Mouse (Mus musculus) lung, postnatal 0 days (tissue): ENCODE results near the gene Igfbpl1. TPM values are rescaled to one million over a fixed set of nuclear protein-coding genes. Genes with fewer than 3 reads are reported as not detected.

Experiments used
- ATAC-seq: fragments of 200-750 bp; cut with Nextera tagmentation; 2 replicates; pipeline ENCODE4 v1.8.0; 2017; ENCODE audit warnings: moderate library complexity
- DNase-seq: peaks from one replicate; pipeline ENCODE4 v3.0.0-alpha.2; 2016; ENCODE audit warnings: low spot score
- H3K27ac ChIP-seq: fragments of 300-500 bp; sonication (generic); 2 replicates; pipeline ENCODE4 v1.5.1; 2014; ENCODE audit warnings: antibody characterized with exemption, mild to moderate bottlenecking, low read length, mixed read lengths
- H3K27me3 ChIP-seq: fragments of 300-500 bp; sonication (generic); replicated peaks from 2 replicates; pipeline ENCODE4 v1.6.1; 2014; ENCODE audit warnings: low read length, mixed read lengths; ENCODE audit not compliant: insufficient read depth
- H3K36me3 ChIP-seq: fragments of 300-500 bp; sonication (generic); 2 replicates; pipeline ENCODE4 v1.6.1; 2014; ENCODE audit warnings: low read length, mixed read lengths; ENCODE audit not compliant: insufficient read depth
- H3K4me1 ChIP-seq: fragments of 300-500 bp; sonication (generic); 2 replicates; pipeline ENCODE4 v1.6.1; 2014; ENCODE audit warnings: antibody characterized with exemption, low read depth, low read length, mixed read lengths; ENCODE audit not compliant: insufficient read depth
- H3K4me2 ChIP-seq: fragments of 300-500 bp; sonication (generic); replicated peaks from 2 replicates; pipeline ENCODE4 v1.6.1; 2014; ENCODE audit warnings: low read depth, mild to moderate bottlenecking, low read length, moderate library complexity, mixed read lengths
- H3K4me3 ChIP-seq: fragments of 300-500 bp; sonication (generic); 2 replicates; pipeline ENCODE4 v1.5.1; 2014; ENCODE audit warnings: low read depth, low read length
- H3K9ac ChIP-seq: fragments of 300-500 bp; sonication (generic); replicated peaks from 2 replicates; pipeline ENCODE4 v1.6.1; 2014; ENCODE audit warnings: low read depth, mild to moderate bottlenecking
- H3K9me3 ChIP-seq: fragments of 300-500 bp; sonication (generic); 2 replicates; pipeline ENCODE4 v1.6.1; 2016; ENCODE audit warnings: low read length, mixed read lengths
- CTCF ChIP-seq: IDR thresholded peaks from 2 replicates; pipeline ENCODE4 v1.5.1; 2016; ENCODE audit warnings: antibody characterized with exemption, mild to moderate bottlenecking
- EP300 ChIP-seq: IDR thresholded peaks from 2 replicates; pipeline ENCODE4 v1.6.1; 2016; ENCODE audit warnings: antibody characterized with exemption, mild to moderate bottlenecking, control low read depth
- WGBS: fragments of 180-500 bp; shearing (Covaris S2); extraction: QIAGEN DNeasy Blood & Tissue Kit; methylation state at CpG from one replicate; pipeline ENCODE4 v1.1.7; 2014; 5-methylcytosine and 5-hydroxymethylcytosine counted together
- polyA plus RNA-seq: library from polyadenylated mRNA; unstranded; fragments of >200 nt; fragmentation: Nextera tagmentation; extraction: Ambion mirVana; gene quantifications from 2 replicates; pipeline ENCODE4 v1.2.1, GENCODE M21; 2015

The Igfbpl1 gene
- polyA plus RNA-seq, 1 experiment from 2014 or later, result not detected

DNA sequence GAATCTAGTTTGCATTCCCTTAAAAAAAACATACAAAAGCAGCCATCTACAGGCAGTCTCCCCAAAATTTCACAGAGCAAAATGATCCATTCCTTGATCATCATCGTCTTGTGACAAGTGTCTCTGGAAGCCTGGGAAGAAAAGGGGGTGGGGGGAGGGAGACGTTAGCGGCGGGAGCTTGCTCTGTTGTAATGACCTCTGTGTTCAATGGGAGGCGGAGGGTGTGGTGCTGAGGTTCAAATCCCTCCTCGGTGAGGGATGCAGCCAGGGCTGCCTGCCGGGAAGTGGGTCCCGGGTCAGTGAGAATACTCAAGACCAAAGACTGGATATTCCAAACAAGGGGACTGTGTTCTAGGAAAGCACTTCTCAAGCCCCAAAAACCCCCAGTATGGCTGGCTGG is 15.5 kb downstream of the Igfbpl1 start:
- Histone ChIP-seq H3K4me1 (no peaks in the 10 kb centered on the region), H3K9ac (no peak overlapping the region), H3K4me3 (no peak overlapping the region), H3K4me2 (no peak overlapping the region), H3K36me3 (no peaks in the 10 kb centered on the region), H3K27ac (no peak overlapping the region), H3K9me3 (no peaks in the 10 kb centered on the region), H3K27me3 (no peaks in the 10 kb centered on the region)
- DNase-seq (no peak), ATAC-seq (no peak)
- 21% methylated on average over 8 of the region's 8 CpGs for WGBS
- TF ChIP-seq EP300, result no peak
- TF ChIP-seq CTCF, result no peak

DNA sequence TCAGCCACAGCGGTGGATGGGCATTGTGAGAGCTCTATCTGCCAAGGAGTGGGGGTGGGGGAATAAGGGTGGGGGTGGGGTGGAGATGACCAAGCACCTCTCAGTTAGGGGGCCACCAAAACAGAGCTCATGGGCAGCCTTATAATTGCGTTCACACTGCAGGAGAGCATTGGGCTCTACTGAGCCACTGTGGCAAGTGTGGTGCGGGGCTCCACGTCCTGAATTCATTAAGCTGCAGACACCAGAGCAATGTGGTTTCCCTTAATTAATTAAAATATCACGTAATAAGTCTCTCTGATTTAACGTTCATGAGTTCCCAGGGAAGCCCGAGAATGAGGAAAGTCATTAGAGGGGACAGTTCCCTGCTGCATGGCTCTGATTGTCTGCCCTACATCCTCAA is 18.7 kb downstream of the Igfbpl1 start:
- Histone ChIP-seq H3K27ac (no peak overlapping the region), H3K9ac (no peak overlapping the region), H3K4me2 (no peak overlapping the region), H3K4me3 (no peak overlapping the region), H3K36me3 (no peaks in the 10 kb centered on the region), H3K27me3 (no peaks in the 10 kb centered on the region), H3K9me3 (no peaks in the 10 kb centered on the region), H3K4me1 (no peaks in the 10 kb centered on the region)
- DNase-seq (no peak), ATAC-seq (no peak)
- 49% methylated on average over 7 of the region's 7 CpGs for WGBS
- no peak for TF ChIP-seq CTCF
- no peak for TF ChIP-seq EP300

DNA sequence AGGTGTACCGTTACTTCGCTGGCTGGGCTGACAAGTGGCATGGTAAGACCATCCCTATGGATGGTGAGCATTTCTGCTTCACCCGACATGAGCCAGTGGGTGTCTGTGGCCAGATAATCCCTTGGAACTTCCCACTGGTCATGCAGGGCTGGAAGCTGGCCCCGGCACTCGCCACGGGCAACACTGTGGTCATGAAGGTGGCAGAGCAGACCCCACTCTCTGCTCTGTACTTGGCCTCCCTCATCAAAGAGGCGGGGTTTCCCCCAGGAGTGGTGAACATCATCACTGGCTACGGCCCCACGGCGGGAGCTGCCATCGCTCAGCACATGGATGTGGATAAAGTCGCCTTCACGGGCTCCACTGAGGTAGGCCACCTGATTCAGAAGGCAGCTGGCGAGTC is 23.8 kb downstream of the Igfbpl1 start:
- no peak overlapping the region for H3K4me2 ChIP-seq
- ATAC-seq (no peak), DNase-seq (no peak)
- no peaks in the 10 kb centered on the region for H3K36me3 ChIP-seq
- 97% methylated on average over 14 of the region's 14 CpGs for WGBS
- H3K4me1 ChIP-seq, result peaks cover 6% of the 10 kb centered on the region; the same call in 1 of the 2 replicates
- H3K9me3 ChIP-seq, result no peaks in the 10 kb centered on the region
- H3K9ac ChIP-seq, result no peak overlapping the region
- no peak overlapping the region for H3K27ac ChIP-seq
- H3K27me3 ChIP-seq, result no peaks in the 10 kb centered on the region
- TF ChIP-seq CTCF (no peak), EP300 (no peak)
- no peak overlapping the region for H3K4me3 ChIP-seq

- H3K27me3 ChIP-seq, result no peaks in the 10 kb centered on the region
- no peak for TF ChIP-seq EP300
- no peak for TF ChIP-seq CTCF
- no peaks in the 10 kb centered on the region for H3K36me3 ChIP-seq
- H3K27ac ChIP-seq, result no peak overlapping the region
- ATAC-seq, result no peak
- no peak for DNase-seq
- no peak overlapping the region for H3K4me3 ChIP-seq
- no peaks in the 10 kb centered on the region for H3K9me3 ChIP-seq
- no peak overlapping the region for H3K9ac ChIP-seq
- 41% methylated on average over 3 of the region's 3 CpGs for WGBS
- H3K4me2 ChIP-seq, result no peak overlapping the region
- peaks cover 9% of the 10 kb centered on the region; the same call in 1 of the 2 replicates for H3K4me1 ChIP-seq
Measured at GRCm38 (mm10) chr4:45799956-45800537, 26.7 kb downstream of the Igfbpl1 start.

GRCm38 (mm10) chr4:45798964-45799363 is 27.8 kb downstream of the Igfbpl1 start, which contains the start of gene Aldh1b1:
Gene Aldh1b1 (plus strand): TSS chr4:45799022.
- peak; percentile 71 for DNase-seq
- WGBS, result 0% methylated on average over 26 of the region's 26 CpGs
- TF ChIP-seq EP300 (no peak), CTCF (no peak)
- Histone ChIP-seq H3K9me3 (no peaks in the 10 kb centered on the region), H3K4me3 (peak within 1 kb of the TSS; percentile 38), H3K9ac (no peak within 1 kb of the TSS), H3K27me3 (no peaks in the 10 kb centered on the region), H3K4me2 (peak within 1 kb of the TSS; percentile 70), H3K27ac (no peak within 1 kb of the TSS), H3K36me3 (no peaks in the 10 kb centered on the region), H3K4me1 (peaks cover 9% of the 10 kb centered on the region; the same call in 1 of the 2 replicates)
- peak; percentile 85 for ATAC-seq

- H3K27me3 ChIP-seq, result no peaks in the 10 kb centered on the region
- H3K9ac ChIP-seq, result no peak overlapping the region
- H3K27ac ChIP-seq, result no peak overlapping the region
- TF ChIP-seq CTCF (no peak), EP300 (no peak)
- no peak overlapping the region for H3K4me3 ChIP-seq
- no peak overlapping the region for H3K4me2 ChIP-seq
- ATAC-seq (no peak), DNase-seq (no peak)
- no peaks in the 10 kb centered on the region for H3K36me3 ChIP-seq
- H3K9me3 ChIP-seq, result no peaks in the 10 kb centered on the region
- peaks cover 9% of the 10 kb centered on the region; the same call in 1 of the 2 replicates for H3K4me1 ChIP-seq
- WGBS, result 58% methylated on average over 5 of the region's 5 CpGs
Measured at GRCm38 (mm10) chr4:45796760-45797159, 30.0 kb downstream of the Igfbpl1 start.
